Mouse (Mus musculus) cerebellum, adult 11-12 months (tissue): ENCODE data around the gene Pla2g2c.

ENCODE experiments used
- DNase-seq: peaks from one replicate; pipeline ENCODE4 v3.0.0; 2022

The Pla2g2c gene

DNA sequence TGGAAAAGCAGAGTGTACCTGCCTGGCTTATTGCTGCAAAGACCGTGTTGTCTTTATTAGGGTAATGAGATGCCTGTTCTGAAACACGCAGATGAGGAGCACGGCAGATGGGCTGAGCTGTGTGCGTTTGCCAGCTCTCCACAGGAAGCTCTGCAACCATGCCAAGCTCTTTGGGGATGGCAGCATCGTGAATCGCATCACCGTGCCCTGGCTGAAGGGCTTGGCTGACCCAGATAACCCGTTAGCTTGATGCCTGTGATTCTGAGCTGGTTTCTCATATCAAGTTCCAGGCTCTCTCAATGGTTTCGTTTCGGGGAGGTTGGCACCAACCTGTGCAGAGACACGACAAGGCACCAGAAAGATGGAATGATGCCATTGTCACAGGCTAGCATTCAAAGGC lies 14.0 kb upstream of the Pla2g2c start:
- peak; percentile 99 for DNase-seq

DNA sequence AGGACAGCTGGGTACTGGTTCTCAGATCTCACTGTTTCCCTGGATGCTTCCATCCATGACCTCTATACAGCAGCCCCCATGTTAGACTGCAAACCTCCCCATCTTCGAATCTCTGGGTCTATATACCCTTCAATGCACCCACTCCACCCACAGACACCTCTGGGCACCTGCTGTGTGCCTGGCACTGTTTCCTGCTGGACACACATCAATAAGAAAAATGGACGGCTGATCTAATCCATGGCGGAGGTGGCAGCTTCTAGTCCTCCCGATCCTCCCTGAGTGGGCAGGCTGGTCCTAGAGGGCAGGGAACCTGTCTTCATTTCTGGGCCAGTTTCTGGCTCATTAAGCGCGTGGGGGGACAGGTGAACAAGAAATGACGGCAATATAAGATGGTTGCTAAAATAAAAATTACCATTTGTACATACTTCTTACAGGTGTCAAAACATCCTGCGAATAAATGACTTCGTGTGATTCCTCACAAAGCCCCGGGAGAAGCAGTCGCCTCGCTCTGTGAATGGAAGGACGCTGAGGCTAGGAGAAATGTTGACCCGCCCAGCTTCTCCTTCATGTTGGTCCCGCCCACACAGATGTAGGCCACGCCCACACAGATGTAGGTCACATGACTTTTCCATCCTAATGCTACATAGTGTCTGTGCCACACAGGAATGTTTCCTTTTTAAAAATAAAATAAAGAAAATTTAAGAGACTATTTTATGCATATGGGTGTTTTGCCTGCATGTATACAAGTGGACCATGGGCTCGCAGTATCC lies 13.4 kb upstream of the Pla2g2c start:
- DNase-seq = no peak

DNA sequence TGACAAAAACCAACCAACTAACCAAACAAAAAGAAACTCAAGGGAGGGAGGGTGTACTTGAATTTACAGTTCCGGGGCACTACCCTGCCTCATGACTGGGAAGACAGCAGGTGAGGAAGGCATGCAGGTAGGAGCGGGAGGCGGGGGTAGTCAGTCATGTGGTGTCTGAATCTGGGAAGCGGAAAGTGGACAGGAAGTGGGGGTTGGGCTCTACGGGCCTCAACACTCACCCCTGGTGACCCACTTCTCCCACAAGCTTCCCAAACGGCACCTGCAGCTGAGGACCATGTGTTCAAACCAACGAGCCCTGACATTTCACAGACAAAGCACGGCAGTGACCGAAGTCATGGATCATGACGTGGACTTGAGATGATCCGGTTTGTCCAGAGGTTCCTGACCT lies 12.5 kb upstream of the Pla2g2c start:
- DNase-seq = peak; percentile 45

DNA sequence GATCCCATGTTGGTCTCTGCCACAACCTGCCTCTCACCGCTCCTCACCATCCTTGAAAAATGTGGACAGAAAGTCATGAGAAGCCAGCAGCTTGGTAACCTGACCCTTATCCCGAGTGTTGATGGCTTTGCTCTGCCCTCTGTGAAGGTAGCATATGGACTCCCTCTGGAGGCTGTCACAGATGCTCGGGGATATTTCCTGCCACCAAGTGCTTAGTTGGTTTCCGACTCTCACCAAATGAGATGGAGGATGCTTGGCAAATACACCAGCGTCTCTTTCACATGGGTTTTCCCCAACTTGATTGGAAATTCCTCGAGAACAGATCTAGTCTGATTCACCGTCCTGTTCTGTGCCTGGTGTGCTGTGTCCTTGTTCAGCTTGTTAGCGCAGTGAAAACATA lies 12.0 kb upstream of the Pla2g2c start:
- DNase-seq = no peak

DNA sequence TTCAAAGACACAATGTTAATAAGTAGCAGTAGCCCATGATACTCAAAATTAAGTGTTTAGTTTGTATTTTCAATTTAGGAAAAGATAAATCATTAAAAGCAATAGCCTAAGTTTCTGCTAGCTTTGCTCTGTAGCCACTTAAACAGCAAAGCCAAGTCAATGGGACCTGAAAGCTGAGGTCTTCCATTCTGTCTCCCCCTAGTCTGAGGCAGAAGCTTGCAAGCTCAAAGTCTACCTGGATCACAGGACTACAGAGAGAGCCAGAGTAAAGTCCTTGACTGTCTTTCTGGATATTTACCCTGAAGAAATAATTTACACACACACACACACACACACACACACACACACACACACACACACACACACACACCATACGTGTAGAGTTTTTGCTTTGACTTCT lies 10.4 kb upstream of the Pla2g2c start:
- no peak for DNase-seq

DNA sequence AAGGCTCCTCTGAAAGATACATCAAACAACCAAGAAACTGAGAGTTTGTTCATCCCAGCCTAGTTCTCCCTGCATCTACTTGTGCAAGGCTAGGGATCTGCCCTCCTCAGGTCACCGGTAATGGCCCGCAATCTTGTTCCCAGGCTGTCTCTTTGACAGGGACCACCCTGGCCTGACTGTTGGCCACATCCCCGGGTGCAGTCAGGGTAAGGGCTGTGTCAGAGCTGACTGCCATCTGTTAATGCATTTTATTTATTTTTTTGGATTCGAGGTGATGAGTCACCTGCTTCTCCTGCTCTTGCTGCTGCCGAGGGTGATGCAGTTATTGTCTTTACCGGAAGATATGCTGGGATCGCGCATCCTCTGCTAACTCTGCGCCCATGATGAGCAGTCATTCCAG lies 7.9 kb upstream of the Pla2g2c start:
- DNase-seq = no peak

DNA sequence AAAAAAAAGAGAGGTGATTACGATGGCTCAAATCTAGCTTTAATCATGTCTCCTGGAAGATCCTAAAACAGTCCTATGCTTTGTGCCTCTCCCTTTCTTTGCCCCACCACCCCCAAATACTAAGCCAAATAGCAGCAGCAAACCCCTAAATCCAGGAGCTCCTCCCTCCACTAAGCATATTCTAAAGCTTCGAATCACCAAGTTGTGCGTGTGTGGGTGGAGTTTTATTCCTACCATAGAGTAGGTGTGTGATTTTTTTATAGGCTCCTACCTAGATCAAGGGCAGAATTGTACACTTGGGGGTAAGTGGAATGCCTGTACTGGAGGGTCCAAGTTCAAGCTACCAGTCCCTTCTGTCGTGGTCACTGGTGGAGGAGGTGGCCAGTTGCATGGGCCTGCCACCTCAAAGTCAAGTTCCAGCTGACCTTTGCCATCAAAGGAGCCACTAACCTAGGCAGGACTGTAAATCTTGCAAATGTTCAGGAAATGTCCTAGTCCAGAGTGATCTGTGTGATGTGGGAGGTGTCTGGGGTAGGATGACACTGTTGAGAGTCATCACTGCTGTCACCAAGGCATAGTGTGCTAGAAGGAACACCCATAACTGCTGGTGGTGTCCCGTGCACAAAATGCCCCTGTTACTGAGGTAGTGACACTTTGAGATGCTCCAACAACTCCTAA lies 5.9 kb upstream of the Pla2g2c start:
- DNase-seq = no peak

DNA sequence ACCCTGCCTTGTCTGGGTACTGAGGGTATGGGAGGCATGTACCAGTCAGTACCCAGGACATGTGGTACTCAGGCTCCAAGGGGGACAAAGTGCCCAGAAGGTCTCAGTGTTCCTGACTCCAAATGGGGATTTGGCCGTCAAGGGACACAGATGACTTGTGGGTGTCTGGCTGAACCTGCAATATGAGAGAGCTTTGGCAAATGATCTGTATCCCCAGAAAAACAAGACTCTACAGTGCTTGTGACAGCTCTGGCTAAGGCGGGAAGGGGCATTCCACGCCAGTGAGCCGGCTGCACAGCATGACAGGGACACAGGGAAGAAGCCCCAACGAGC lies 5.4 kb upstream of the Pla2g2c start:
- no peak for DNase-seq

DNA sequence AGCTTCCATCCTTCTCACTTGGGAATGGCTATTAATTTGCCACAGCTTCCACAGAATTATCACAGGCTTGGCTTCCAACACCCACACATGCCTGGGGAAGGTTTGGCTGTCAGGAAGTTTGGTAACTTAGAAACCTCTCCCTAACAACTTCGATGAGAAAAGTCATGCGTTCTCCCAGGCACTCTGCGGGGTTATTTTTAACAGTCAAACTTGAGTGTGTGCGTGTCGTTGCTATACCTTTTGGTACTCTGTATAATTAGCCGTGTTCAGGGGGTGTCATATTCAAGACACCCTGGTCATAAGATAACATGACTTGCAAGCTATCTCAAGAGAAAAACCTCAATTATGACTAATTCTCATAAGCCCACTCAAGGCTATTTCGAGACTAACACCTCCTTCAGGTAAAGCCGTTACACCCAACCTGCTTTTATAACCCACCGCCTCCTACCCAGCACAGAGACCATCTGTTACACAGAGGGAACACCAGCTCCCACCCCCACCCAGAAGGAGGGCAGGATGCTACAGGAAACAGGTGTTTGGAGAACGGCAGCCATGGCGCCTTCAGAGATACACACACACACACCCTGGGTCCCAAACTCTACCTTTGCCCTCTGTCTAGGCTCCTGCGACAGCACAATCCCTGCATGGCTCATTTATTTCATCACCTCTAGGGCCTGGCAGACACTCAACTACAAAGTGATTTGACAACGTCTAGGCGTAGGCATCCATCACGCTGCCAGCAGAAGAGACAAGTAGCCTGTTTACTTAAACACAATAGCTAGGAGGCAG lies 905 bp upstream of the Pla2g2c start:
- DNase-seq = no peak

DNA sequence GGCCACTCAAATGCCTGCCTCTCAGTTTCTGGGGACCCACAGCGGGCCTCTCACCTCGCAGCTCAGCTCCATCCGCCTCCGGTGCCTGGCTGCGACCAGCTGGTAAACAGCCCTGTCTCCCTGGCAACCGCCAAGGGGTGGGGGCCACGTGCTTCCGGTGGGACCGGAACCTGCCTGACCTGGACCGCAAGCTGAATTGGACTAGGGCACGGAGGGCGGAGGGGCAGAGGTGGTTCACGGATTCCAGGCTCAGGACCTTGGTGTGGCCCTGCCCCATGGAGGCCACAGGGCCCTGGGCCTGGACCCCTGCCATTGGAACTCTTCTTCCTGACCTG lies 502 bp downstream of the Pla2g2c start:
- DNase-seq = peak; percentile 38

DNA sequence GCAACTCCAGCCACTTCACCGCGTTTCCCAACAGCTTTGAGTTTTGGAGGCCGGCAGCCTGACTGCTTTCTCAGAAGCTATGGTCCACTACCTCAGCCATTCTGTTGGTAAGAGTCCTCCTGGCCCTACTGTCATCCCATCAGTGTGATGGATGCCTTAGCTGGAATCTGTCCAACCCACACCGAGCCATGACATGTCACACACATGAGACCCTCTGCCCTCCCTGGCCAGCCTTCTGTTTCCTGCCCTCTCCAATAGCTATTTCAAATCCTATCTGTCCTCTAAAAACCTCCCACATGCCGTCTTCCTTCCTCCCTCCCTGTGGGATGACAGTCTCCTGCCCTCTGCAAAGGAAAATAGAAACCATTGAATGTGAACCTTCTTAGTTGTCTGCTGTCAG lies 1.2 kb downstream of the Pla2g2c start:
- DNase-seq = no peak

DNA sequence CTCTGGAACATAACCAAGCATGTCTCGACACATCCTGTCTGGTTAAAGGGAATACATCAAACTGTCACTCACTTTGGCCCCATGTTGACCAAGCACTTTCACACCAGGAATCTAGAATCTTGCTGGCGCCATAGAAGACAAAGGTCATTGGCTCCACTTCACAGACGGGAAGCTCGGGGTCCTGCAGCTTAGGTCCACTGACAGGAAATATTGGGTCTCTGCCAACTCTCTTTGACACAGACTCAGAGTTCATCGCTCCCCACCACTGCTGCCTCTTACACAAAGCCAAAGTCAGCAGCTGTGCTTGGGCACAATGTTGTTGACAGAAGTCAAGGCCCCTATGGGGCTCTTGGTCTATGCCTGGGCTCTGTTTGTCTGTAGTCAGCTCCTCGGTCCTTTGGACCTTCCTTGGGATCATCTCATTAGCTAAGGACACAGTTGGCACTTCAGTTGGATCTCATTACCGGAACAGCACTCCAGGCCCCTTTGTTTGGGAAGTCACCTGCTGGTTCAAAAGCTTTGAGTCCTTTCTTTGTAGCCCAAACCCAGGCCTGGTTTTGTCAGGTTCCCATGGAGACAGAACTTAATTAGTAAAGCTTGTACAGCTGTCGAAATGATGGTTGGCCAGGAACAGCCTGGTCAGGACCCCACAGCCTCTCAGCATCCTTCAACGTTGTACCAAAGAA lies 4.6 kb downstream of the Pla2g2c start:
- DNase-seq = no peak

DNA sequence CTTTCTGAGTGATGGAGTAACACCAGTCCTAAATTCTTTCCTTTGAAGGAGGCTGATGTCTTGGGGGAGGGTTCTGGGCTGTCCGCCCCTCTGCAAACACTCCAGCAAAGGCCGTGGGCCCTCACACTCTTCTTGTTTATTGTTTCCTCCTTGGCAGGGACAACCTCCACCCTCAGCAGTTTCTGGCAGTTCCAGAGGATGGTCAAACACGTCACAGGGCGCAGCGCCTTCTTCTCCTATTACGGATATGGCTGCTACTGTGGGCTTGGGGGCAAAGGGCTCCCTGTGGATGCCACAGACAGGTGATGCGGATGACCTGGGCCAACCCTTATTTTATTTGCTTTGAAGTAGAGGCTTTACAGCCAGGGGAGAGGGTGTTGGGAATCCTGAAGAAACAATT lies 9.5 kb downstream of the Pla2g2c start:
- no peak for DNase-seq

DNA sequence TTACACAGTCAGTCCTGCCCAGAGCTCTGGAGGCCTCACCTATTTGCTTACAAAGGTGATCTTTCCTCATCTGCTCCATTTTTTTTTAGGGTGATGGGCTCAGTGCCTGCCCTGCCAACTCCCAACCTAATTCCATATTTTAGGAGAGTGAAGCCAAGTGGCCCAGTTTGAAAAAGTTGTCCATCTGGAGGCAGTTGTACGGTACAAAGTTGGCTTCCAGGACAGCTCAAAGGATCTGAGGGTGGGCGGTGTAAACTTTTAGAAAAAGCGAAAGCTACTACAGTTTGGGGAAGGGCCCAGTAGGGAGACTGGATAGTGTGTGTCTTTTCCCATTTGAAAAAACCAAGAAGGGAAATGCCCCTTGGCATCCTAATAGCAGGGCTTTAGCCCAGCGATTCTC lies 10.3 kb downstream of the Pla2g2c start:
- no peak for DNase-seq

DNA sequence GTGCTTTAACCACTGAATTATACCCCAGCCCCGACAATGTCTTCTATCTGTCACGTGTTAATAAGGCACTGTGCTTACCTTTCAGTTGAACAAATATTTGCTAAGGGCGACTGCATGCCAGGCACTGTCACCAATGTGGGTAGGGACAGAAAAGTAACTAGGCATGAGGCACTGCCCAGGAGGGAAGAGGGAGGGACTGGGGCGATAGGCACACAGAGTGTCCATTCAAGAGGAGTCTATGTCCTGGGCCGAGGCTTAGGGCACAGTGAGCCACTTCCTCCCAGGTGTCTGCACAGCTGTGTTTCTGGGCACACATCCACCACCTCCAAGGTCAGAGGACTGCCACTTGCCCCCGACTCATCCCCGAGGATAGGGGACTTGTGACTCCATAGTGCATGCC lies 12.4 kb downstream of the Pla2g2c start, which contains the start of gene Ubxn10:
Gene Ubxn10, minus strand, starts transcription at position 137 of the 400 bp plus-strand sequence.
- no peak for DNase-seq

DNA sequence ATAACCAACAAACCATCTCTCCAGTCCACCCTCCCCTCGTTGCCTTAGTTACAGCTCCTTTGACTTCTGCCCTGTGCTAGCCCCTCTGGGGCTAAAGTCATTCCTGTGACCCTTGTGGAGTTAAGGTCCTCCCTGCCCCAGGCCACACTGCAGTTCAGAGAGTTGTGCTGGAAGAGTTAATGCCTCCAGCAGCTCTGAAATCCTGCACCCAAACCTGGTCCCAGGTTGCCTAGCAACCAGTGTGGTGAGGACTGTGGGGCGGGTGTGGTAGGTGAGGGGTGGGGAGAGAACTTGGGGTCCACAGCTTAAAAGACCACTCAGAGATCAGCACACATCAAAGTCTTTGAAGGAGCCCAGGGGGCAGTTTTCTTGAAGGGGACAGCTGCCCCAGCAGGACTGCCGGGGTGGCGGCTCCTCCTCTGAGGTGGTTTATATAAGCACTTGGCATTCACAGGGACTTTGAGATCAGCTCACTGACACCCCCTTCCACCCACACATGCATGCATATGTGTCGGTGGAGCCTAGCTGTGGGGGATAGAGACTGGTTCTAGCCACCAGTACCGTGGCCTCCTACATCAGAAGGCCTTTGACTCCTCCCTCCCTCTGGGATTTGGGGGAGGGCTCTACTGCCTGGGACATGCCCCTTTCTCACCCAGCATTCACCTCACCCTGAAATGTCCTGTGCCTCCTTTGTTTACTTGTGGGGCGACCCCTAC lies 14.7 kb downstream of the Pla2g2c start:
- peak; percentile 48 for DNase-seq

DNA sequence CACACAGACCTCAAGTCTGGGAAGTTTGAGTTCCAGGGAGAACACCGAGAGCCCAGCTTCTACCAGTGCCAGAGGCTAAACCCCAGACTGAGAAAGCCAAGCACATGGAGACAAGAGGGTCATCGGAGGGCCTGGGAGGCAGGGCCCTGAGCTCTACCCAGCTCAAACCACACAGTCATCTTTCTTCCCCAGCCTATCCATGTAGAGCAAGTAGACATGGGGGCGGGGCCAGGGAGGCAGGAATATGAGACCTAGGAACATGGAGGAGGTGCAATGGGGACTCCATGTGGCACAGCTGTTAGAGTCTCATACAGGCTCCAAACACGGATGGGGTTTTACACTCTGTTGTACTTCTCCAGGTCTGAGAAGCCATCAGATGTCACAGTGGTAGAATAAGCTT lies 21.3 kb downstream of the Pla2g2c start:
- no peak for DNase-seq

DNA sequence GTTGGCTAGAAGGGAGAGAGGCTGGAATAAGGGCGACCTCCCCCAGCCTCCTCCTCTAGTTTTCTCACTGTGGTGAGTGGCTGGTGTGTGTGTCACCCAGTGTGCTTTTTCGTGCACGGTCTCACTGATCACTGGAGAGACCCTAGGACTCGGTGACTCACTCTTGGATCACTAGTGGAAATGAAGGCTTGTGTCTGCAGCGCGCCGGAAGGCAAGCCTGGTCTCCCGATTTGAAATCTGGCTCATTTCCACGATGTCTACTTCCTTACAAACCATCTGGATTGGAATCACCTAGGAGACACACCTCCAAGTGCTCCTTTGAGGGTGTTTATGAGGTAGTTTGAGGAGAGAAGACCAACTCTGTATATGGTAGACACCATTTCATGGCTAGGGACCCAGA lies 22.3 kb downstream of the Pla2g2c start:
- DNase-seq = no peak

DNA sequence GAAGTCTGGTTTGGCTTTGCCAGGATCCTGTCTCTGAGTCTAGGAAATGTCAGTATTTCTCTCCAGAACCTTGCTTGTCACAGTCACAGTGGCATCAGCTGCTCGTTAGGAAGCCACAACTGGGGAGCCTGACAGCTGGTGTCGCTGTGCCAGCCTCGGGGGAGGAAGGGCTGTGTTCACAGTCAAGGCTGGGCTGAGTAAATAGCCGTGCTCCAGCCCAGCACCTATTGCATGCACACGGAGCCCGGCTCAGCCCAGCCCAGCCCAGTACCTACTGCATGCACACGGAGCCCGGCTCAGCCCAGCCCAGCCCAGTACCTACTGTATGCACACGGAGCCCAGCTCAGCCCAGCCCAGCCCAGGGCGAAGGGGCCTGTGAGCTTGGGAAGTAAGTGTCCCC lies 23.3 kb downstream of the Pla2g2c start:
- no peak for DNase-seq

DNA sequence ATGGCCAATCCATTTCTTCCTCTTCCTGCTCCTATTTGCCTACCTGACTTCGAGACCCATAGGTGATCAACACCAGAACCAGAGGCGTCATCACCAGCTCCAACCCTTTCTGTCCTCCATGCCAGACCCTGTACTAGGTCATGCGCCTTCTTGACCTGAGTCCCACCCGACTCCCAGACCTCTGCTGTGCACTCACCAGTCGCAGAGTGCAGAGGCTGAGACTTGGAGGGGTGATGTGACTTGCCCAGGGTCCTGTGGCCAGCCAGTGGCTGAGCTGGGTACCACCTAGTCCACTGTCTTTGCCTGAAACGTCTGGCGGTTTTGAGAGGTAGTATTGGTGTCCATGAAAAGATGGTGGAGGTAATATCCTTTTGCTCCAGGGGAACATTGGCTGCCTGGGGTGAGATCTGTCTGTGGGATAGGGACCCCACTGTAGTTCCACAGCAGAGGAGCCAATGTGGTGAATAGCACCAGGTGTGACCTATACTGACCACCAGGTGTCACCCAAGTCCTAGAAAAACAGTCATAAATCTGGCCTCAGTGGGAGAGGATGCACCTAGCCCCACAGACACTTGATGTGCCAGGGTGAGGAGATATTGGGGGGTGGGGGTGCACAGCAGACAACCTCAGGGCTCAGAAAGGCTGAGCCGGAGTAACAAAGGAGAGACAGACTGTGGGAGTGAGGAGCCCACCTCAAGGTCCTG lies 23.9 kb downstream of the Pla2g2c start:
- DNase-seq = peak; percentile 41

DNA sequence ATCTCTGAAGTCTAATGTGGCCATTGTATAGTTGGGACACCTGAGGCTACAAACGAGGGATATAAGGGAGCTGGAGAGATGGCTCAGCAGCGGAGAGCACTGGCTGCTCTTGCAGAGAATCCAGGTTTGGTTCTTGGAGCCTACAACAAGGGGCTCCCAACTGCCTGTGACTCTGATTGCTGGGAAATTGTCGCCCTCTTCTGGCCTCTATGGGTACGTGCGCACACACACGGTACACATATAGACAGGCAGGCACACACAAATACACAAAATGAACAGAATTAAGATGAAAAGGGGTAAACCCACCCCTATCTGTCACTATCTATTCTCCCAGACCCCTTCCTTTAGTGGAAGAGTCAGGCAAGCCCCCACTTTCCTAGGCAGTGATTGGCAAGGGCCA lies 28.0 kb downstream of the Pla2g2c start:
- DNase-seq = no peak

DNA sequence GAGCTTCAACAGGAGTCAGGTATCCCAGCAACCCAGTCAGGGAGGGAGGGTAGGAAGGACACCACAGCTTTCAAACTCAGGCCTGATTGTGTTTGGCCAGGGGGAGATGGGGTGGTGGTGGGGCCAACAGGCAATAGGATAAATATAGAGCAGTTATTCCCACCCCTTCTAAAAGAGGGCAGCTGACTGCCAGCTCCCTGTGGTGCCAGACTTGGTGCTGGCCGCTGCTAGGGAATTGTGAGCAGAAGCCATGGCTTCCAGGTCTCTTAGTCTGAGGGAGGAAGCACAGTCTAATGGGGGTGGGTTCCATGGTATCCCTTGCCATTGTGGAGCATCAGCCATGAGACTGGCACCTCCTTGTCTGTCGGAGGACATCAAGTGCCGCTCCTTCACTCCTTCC lies 29.0 kb downstream of the Pla2g2c start:
- no peak for DNase-seq
